Mouse (Mus musculus): ENCODE measurements around the gene Ptpn23.
A peak's percentile ranks its signal among the peaks of the same experiment; 100 is the strongest.
"Not testable (repeated sequence)": the region's sequence is repeated elsewhere in the genome, so short reads cannot be mapped to it uniquely, and the experiment has no call there.

Gene Ptpn23

DNA sequence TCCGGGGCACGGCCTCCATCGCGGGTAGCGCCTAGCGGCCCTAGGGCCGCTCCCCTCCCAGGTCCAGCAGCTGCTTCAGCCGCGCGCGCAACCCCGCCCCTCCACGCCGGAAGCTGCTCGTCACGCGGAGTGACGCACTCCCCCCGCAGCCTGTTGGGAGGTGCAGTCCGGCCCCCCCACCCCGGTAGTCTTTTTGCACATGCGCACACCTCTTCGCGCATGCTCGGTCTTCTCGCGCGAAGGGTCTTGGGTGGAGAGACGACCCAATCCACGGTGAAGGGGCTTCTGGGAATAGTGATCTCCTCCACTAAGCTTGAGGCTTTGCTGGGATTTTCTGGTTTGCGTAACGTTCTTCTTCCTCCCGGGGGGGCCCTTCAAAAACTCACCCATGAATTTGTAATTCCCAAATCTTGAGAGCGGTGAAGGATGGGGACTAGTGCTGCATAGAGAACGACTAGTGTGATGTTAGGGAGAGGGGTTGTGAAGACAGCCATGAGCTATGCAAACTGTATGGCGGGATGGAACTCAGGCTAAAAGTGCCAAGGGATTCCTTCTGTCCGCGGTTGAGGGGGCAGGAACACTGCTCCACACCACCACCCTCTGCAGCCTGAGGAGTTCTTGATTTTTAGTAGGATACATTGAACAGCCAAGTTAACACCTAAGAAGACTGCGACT lies at the start of gene Ptpn23:
Gene Ptpn23 (minus strand): TSS at position 115 of the 675 bp plus-strand sequence.
- peak; percentile 94 for DNase-seq (ENCODE audit: low read depth)

DNA sequence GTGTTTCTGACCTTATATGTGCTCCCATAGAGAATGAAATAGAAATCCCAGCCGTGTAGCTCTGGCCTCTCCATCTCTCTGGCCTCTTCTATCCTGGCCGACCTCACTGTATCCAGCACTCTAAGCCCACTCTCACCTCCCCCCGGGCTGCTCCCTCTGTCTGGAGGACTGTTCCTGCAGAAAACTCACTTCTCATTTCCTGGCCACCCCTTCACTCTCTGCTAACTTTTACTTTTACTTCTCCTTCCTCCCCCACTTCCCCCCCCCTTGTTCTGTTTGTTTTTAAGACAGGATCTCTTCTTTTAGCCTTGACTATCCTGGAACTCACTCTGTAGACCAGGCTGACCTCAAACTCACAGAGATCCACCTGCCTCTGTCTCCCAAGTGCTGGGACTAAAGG lies 44.5 kb upstream of the Ptpn23 start:
- DNase-seq (ENCODE audit: low read depth) = no peak

DNA sequence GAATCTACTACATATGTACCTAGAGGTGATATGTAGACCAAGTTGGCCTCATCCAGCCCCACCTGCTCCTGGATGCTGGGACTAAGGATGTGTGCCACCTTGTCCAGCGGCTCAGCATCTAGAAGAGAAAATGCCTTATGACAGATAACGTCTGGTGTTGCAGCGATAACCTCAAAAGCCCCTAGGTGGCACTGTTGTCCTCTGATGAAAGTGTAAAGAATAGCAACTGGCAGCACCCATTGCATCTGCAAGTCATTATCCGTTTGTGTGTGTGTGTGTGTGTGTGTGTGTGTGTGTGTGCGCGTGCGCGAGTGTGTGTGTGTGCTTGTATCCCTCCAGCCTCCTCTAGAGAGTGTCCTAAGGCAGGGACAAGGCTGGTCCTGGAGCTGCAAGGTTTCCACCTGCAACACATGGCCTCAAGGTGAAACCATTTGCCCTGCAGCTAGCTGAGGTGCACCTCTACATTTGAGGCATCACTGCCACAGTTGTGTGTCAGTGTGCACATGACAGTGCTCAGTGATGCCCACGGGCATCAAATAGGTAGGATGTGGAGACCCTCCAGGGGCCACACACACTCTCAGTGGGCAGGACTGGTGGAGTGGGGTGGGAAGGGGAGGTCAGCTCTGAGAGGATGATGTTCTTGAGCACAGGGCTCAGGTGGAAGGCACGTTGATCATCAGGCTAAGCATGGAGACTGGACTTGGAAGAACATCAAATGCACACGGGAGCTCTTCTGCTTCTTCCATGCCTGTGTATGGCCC lies 41.0 kb upstream of the Ptpn23 start:
- peak; percentile 92 for DNase-seq (ENCODE audit: low read depth)

DNA sequence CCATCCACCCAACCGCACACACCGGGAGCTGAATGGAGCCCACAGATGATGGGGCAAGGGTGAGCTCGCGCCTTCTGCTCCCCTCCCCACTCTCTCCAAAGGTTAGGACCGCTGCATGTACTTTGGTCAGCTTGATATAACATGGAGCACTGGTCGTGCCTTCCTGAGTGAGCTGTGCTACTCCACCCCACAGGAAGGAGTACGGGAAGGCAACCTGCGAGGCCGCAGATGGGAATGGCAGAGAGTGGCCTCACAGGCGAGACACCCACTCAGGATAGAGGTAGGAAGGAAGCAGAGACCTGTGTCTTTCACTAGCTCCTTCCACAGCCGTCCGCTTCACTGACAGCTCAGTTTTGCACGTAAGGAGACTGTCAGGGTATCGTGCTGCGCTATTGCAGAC lies 40.3 kb upstream of the Ptpn23 start:
- DNase-seq (ENCODE audit: low read depth) = no peak

DNA sequence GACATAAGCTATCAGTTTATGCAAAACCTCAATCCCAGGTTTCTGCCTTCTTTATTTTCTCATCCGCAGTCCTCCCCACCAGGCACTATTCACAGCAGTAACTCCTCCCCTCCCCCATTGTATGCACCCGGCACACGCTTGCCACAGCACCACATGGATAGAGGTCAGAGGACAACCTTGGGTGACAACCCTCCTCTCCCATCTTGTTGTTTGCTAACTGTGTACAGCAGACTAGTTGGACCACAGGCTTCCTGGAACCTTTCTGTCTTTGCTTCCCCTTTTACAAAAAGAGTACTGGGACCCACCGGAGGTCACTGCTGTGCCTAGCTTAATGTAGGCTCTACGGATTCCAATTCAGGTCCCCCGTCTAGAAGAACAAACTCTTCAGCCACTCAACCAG lies 32.5 kb upstream of the Ptpn23 start:
- no peak for DNase-seq (ENCODE audit: low read depth)

DNA sequence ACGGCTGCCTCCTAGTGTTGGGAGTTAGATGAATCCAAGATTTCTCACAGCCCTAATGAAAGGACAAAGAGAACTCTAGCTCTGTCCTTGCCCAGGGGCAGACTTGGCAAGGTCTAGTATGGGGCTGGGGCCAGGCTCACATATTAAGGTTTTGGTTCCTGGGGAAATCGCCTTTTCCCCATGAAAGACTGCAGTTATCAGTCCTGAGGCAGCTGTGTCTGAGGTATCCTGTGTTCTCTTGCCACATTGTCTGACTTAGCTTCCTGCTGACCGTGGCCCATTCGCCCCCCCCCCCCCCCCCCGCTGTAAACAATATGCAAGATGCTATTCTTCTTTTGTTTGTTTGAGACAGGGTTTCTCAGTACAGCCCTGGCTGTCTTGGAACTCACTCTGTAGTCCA lies 32.0 kb upstream of the Ptpn23 start:
- DNase-seq (ENCODE audit: low read depth) = no peak

DNA sequence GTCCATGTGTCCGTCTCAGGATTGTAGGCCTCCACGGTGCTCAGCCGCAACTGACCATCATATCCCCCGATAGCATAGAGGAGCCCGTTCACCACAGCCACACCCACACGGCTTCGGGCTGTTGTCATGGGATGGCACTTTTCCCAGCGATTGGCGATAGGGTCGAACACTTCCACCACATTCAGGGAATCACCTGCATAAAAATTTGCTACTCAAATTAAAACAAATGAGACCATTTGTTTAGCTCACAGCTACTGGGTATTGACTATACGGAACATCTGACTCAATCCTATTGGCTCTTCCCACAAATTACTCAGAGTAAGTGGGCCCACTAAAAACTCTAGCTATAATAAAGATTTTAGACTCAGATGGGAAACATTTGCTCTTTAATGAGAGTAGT lies 28.0 kb upstream of the Ptpn23 start:
- no peak for DNase-seq (ENCODE audit: low read depth)

DNA sequence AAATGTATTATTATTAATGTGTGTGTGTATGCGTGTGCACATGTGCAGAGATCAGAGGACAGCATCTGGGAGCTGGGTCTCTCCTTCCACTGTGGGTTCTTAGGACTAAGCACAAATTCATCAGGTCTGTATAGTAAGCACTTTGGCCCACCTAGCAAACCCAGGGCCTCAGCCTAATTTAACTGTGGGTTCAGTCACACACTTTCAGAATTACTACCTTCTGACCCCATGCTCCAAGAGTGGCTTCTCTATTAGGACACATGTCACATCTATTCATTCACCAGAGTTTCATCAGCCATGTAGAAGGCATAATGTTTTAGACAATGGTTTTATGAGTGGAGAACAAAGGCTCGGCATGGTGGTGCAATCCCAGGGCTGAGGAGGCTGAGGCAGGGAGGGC lies 25.0 kb upstream of the Ptpn23 start:
- no peak for DNase-seq (ENCODE audit: low read depth)

DNA sequence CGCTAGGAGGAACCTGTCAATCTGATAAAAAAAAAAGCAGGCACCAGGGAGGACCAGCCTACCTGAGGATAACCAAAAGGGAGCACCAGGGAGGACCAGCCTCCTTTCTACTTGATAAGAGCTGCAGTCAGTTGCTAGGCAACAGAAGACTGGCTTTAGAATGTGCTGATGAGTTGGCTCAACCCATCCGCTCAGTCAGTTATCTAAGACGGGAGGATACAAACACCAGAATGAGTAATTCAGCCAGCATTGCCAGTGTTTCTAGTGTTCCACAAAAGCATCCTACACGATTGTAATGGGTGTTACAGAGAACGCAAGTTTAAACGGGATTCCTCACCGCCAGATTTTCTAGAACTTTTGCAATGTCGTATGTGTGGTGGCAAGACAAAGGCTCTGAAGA lies 23.2 kb upstream of the Ptpn23 start:
- no peak for DNase-seq (ENCODE audit: low read depth)

DNA sequence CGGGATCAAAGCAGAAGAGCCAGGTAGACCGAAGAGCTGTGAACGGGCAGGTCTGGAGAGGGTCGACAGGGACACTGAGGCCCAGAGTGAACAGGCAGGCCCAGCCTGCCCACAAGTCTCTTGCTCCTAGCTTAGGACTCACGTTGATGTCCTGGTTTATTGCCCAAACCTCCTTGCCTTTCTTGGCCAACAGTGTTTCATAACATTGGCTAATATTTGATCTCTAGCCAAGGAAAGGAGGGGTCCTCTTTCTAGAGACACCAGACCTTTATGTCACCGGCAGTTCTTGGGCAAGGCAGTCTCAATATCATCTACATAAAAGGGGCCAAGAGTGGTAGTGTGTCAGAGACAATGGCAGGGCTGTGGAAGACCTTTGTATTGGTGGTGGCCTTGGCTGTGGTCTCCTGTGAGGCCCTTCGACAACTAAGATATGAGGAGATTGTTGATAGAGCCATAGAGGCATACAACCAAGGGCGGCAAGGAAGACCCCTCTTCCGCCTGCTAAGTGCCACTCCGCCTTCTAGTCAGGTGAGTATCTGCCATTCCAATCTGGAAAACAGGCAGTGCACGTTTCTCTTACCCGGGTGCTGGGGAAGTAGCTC lies 11.6 kb upstream of the Ptpn23 start, which contains the start of gene Ngp:
Gene Ngp (plus strand): TSS at position 237 of the 602 bp plus-strand sequence.
- DNase-seq (ENCODE audit: low read depth) = no peak

DNA sequence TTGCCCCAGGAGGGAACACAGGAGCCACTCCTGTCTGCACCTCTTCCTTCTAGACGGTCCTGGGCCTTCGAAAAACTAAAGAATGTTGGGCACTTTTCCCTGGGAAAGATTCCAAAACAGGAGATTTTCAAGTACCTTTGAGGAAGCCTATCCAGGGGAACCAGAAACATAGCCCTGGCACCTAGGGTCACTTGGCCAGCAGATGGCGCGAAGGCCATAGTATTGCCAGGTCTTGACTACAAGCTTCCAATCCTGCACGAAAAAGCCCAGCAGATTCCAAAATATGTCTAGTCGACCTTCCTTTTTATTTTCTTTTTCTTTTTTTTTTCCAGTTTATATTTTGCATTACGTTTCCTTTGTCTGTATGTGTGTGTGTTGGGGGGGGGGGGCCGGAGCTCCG lies 5.8 kb upstream of the Ptpn23 start:
- peak; percentile 23 for DNase-seq (ENCODE audit: low read depth)

DNA sequence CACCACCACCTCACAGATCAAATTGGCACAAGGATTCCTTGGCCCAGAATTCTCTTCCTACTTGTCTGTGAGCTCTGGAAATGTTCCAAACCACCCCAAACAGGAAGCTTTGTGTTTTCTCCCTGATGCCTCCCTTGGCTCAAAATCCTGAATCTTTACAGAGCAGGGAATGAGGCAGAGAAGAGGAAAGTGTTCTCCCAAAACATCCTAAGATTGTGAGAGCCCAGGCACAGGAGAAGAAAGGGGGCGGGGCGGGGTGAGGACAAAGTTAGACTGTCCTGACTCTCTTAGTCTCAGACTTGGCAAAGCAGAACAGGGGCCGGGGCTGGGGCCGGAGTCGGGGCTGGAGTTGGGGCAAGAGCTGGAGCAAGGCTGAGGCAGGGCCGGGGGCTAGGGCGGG lies 4.9 kb upstream of the Ptpn23 start:
- DNase-seq (ENCODE audit: low read depth) = no peak

DNA sequence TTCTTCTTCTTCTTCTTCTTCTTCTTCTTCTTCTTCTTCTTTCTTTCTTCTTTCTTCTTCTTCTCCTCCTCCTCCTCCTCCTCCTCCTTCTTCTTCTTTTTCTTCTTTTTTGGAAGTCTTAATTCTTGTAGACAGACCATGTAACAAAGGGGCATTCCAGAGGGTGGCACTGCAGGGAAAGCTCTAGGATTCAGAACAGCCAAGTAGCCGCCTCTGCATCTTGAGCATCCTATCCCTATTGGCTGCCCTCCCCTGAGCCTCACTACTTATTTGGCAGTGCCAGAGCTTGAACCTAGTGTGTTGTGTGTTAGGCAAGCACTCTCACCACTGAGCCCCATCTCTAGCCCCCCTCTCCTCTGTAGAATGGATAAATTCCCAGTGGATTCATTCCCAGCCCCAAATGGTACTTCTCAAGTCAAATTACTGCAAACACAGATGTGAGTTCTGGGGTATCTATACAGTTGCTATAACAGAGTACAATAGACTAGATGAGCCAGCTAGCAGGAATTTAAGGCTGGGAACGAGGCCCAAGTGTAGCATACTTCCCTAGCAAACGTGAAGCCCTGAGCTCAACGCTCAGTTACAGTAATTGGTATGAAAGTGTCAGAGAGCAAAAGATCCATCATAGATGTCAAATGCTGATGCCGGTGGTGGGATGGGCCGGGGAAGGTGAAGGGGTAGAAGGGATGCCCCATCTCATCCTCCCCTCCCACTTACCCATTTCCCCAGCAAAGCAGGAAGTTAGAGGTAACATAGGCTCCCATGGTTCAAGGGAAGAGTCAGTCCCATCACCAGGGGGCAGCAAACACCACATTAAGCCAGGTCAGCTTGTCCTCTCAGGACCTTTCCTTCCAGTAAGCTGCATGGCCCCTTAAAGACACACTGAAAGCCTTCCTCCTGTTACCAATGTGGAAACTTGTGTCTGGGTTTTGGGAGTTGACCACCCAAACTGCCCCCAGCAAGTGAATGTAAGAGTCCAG lies 3.2 kb upstream of the Ptpn23 start:
- peak; percentile 93 for DNase-seq (ENCODE audit: low read depth)

DNA sequence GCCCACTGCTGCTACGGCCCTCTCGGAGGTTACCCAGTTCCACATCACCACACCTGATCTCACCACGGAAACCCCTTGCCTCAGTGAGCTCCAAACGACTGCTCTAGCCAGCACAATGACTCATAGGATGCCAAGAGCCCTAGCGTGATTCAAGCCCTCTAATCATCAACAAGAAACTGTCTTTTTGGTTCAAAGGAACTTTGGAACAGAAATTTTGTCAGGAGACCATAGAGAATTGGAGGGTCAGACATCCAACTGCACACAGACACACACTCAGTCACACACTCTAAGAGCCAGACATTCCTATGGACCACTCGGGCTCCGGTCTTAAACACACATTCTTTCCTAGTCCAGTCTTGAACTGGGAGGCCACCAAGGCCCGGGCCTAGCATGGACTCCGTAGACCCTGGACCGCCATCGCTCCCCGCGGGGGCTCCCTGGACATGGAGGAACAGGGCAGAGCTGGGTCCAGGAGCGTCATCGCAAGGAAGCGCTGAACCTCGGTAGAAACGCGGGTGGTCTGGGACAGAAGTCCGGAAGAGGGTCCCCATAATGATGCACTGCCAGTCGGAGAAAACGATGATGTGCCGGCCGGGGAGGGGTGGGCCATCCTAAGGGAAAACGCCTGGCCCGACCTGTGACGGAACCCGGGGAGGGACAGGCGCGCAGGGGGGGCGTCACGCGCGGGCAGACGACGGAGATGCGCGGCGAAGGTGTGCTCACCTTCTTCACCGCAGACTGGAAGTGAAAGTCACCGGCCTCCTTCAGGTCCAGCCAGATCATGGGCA lies 508 bp downstream of the Ptpn23 start:
- peak; percentile 23 for DNase-seq (ENCODE audit: low read depth)

DNA sequence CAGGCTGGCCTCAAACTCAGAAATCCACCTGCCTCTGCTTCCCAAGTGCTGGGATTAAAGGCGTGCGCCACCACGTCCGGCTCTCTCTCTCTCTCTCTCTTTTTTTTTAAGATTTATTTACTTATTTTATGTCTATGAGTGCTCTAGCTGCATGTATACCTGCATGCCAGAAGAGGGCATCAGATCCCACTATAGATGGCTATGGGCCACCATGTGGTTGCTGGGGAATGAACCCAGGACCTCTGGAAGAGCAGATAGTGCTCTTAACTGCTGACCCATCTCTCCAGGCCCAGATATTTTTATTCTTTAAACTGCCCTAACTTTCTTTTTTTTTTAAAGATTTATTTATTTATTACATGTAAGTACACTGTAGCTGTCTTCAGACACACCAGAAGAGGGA lies 4.8 kb downstream of the Ptpn23 start:
- DNase-seq (ENCODE audit: low read depth) = not testable (repeated sequence)

DNA sequence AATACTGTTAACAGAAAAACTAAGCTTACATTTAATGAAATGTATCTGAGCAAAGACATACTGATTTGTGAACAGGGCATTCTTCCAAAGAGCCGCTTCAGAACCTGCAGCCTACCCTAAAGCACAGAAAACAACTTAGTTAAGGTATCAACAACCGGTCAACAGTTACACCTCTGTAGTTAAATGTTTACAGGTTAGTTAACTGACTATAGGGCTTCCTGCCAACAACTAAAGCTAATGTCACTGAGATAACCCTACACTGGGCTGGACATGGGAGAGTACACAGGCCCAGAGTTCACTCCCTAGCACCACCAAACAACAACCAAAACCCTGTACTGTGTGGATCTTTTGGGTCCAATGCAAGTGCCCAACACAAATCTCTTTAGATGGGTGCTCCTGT lies 5.3 kb downstream of the Ptpn23 start:
- no peak for DNase-seq (ENCODE audit: low read depth)

DNA sequence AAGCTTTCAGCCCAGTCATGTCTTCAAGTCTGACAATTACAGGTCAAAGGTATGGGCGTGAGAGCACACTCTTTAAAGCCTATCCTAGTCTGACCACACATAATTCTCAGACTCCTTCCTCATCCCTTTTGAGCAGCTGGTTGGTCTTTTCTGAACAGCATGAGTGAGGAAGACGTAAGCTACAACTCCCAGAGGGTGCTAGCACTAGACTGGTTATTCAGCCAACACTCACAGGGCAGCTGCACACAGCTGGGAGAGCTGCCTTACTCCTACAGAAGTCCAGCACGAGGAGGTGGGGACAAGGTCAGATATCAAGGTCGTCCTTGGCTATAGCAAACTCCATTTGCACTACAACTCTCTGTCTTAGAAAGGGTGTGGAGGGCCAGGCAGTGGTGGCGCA lies 7.4 kb downstream of the Ptpn23 start:
- DNase-seq (ENCODE audit: low read depth) = no peak

DNA sequence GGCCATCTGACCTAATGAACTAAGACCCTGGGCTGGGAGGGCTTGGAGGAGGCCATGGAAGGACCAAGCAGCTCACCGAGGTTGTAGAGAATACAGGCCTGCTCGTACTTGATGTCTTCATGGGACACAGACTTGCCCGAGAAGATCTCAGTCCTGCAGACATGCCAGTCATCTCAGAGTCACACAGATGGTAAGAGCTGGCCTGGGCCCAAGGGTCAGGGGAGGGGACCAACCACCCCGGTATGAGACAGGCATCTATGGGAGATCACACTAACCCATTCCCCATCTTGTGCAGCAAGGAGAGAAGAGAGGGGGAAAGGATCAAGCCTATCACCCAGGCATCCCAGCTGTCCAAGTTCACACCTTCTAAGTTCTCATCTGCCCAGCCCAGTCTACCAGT lies 14.7 kb downstream of the Ptpn23 start:
- DNase-seq (ENCODE audit: low read depth) = no peak

DNA sequence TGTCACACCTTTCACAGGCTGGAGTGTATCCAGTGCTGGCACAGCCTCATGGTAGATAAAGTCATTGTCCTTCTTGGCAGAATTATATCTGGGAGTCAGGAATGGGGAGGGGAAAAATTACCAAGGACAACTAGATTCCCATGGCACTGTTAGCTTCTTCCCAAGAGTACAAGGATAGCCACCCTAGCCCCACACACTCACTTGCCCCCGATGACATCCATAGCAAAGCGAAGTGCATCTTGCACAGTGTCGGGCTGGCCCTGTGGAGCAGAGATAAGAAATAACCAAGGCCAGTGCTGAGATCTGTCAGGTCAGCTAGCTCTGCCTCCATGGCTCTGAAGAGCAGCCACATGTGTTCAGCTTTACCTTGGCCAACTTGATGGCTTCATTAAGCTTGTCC lies 17.2 kb downstream of the Ptpn23 start:
- no peak for DNase-seq (ENCODE audit: low read depth)

DNA sequence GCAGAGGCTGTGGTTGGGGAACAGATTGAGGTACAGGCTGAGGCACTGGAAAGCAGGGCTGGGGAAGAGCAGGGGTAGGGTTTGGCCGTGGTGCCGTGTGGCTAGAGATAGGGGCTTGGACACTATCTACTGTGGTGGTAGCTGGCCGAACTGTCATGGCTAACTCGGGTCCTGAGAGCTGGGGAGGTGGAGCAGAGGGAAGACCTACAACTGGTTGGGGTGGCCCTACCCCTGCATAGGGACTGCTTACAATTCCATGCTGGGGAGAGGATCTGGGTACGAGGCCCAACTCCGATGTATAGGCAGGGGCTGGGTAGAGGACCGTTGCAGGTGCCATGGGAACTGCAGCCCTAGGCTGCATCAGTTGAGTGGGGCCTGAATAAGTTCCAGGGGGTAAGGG lies 20.0 kb downstream of the Ptpn23 start:
- DNase-seq (ENCODE audit: low read depth) = no peak

DNA sequence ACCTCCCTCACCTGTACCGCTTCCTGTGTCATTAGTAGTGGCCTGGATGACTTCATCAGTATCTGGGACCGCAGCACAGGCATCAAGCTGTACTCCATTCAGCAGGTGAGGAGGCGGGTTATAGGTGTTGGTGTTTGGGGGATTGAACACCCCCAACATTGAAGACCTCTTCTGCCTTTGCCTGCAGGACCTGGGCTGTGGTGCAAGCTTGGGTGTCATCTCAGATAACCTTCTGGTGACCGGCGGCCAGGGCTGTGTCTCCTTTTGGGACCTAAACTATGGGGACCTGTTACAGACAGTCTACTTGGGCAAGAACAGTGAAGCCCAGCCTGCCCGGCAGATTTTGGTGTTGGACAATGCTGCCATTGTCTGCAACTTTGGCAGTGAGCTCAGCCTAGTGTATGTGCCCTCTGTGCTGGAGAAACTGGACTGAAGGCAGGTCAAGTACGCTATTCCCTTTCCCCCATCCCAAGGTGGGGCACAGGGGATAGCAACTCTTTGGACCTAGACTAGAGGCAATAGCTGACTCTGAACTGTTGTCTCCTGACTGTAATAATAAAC lies 23.6 kb downstream of the Ptpn23 start:
- no peak for DNase-seq (ENCODE audit: low read depth)
